Mouse (Mus musculus) intestine, embryonic 16.5 days (tissue): ENCODE measurements at regions not wholly inside any gene's neighbourhood (a gene's known extent, or its start where the extent isn't known, plus 50 kb on each side); places are given as distances from the start of the nearest gene placed in this dataset.

Experiments
- ATAC-seq: fragments of 200-750 bp; cut with Nextera tagmentation; 2 replicates; pipeline ENCODE4 v1.8.0; 2017; ENCODE audit warnings: moderate TSS enrichment, moderate library complexity
- H3K27ac ChIP-seq: fragments of 300-500 bp; sonication (generic); 2 replicates; pipeline ENCODE4 v1.5.1; 2014; ENCODE audit warnings: mild to moderate bottlenecking, low read length
- H3K27me3 ChIP-seq: fragments of 300-500 bp; sonication (generic); replicated peaks from 2 replicates; pipeline ENCODE4 v1.6.1; 2014; ENCODE audit warnings: low read length, control low read depth, mixed read lengths; ENCODE audit not compliant: control insufficient read depth, insufficient read depth
- H3K36me3 ChIP-seq: fragments of 300-500 bp; sonication (generic); 2 replicates; pipeline ENCODE4 v1.6.1; 2014; ENCODE audit warnings: low read length, control low read depth; ENCODE audit not compliant: control insufficient read depth, insufficient read depth
- H3K4me1 ChIP-seq: fragments of 300-500 bp; sonication (generic); 2 replicates; pipeline ENCODE4 v1.6.1; 2014; ENCODE audit warnings: low read length, control low read depth, mixed read lengths; ENCODE audit not compliant: control insufficient read depth, insufficient read depth
- H3K4me2 ChIP-seq: fragments of 300-500 bp; sonication (generic); 2 replicates; pipeline ENCODE4 v1.6.1; 2014; ENCODE audit warnings: low read depth, low read length, control low read depth
- H3K4me3 ChIP-seq: fragments of 300-500 bp; sonication (generic); 2 replicates; pipeline ENCODE4 v1.5.1; 2014; ENCODE audit warnings: mild to moderate bottlenecking, low read length
- H3K9ac ChIP-seq: fragments of 300-500 bp; sonication (generic); 2 replicates; pipeline ENCODE4 v1.6.1; 2014; ENCODE audit warnings: low read depth, low read length
- H3K9me3 ChIP-seq: fragments of 300-500 bp; sonication (generic); 2 replicates; pipeline ENCODE4 v1.6.1; 2016; ENCODE audit warnings: low read length, control low read depth; ENCODE audit not compliant: control insufficient read depth
- WGBS: fragments of 180-500 bp; shearing (Covaris S2); extraction: QIAGEN DNeasy Blood & Tissue Kit; methylation state at CpG from one replicate; pipeline ENCODE4 v1.1.7; 2014; 5-methylcytosine and 5-hydroxymethylcytosine counted together

GRCm38 (mm10) chr1:122095726-122096125 is 527.9 kb upstream of the Ddx18 start:
- H3K27me3 ChIP-seq: no peaks in the 10 kb centered on the region
- ATAC-seq: no peak
- H3K9ac ChIP-seq: no peak overlapping the region
- WGBS: 75% methylated on average over 2 of the region's 2 CpGs
- H3K4me3 ChIP-seq: no peak overlapping the region
- H3K9me3 ChIP-seq: no peaks in the 10 kb centered on the region
- H3K4me2 ChIP-seq: no peak overlapping the region
- H3K4me1 ChIP-seq: no peaks in the 10 kb centered on the region
- H3K27ac ChIP-seq: no peak overlapping the region
- no peaks in the 10 kb centered on the region for H3K36me3 ChIP-seq

DNA sequence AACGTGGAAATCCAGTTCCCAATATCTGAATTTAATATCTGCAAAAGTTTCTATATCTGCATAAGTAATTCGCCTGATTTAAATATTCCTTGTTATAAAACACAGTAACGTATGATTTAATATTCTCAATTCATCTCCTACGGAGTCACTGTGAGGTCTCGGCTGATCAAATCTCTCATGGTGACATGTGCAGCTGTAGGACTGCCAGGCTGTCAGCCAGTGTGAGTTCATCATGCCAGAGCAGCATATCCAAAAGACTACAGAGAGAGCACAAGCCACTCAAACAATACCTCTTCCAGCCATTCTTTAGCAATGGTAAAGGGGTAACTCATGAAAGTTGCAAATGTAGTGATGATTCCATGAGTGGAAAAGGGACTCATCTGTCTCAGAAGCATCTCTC is 514.7 kb upstream of the Ddx18 start:
- ATAC-seq: no peak
- no peak overlapping the region for H3K4me2 ChIP-seq
- no peak overlapping the region for H3K27ac ChIP-seq
- H3K4me3 ChIP-seq: no peak overlapping the region
- no peaks in the 10 kb centered on the region for H3K36me3 ChIP-seq
- no peaks in the 10 kb centered on the region for H3K4me1 ChIP-seq
- 79% methylated on average over 5 of the region's 5 CpGs for WGBS
- no peaks in the 10 kb centered on the region for H3K27me3 ChIP-seq
- no peaks in the 10 kb centered on the region for H3K9me3 ChIP-seq
- no peak overlapping the region for H3K9ac ChIP-seq

GRCm38 (mm10) chr1:122076085-122076484 is 508.3 kb upstream of the Ddx18 start:
- H3K27me3 ChIP-seq: no peaks in the 10 kb centered on the region
- 81% methylated on average over 5 of the region's 5 CpGs for WGBS

DNA sequence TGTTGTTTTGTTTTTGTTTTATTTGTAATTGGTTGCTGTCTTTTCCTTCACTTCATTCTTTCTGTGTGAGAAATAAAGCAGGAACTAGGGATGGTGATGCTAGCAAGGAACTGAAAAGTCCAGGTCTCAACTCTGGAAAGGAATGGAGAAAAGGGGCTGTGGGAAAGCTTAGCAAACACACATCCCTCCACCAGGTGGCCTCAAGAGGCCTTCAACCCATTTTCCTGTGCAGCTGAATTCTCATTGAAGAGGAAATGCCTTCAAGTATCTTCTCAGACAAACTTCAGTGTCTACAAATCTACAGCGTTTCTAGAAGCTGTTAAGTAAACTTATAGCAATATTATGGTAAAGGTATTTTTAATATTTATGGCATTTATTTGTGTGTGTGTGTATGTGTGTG is 487.4 kb upstream of the Ddx18 start:
- 63% methylated on average over 1 of the region's 1 CpGs for WGBS
- H3K9ac ChIP-seq: no peak overlapping the region
- H3K27me3 ChIP-seq: no peaks in the 10 kb centered on the region
- no peaks in the 10 kb centered on the region for H3K4me1 ChIP-seq
- no peak overlapping the region for H3K27ac ChIP-seq
- no peak overlapping the region for H3K4me2 ChIP-seq
- H3K36me3 ChIP-seq: no peaks in the 10 kb centered on the region
- H3K9me3 ChIP-seq: no peaks in the 10 kb centered on the region
- no peak overlapping the region for H3K4me3 ChIP-seq
- no peak for ATAC-seq

More at GRCm38 (mm10) chr1:122076085-122076484, 508.3 kb upstream of the Ddx18 start:
- Histone ChIP-seq H3K27ac (no peak overlapping the region), H3K9ac (no peak overlapping the region), H3K4me2 (no peak overlapping the region), H3K36me3 (no peaks in the 10 kb centered on the region), H3K9me3 (no peaks in the 10 kb centered on the region), H3K4me1 (no peaks in the 10 kb centered on the region), H3K4me3 (no peak overlapping the region)
- no peak for ATAC-seq

- no peak overlapping the region for H3K4me2 ChIP-seq
- no peak overlapping the region for H3K4me3 ChIP-seq
- no peak overlapping the region for H3K9ac ChIP-seq
- no peak for ATAC-seq
- WGBS: 68% methylated on average over 2 of the region's 2 CpGs
- no peaks in the 10 kb centered on the region for H3K36me3 ChIP-seq
- no peaks in the 10 kb centered on the region for H3K9me3 ChIP-seq
- H3K27me3 ChIP-seq: no peaks in the 10 kb centered on the region
- no peaks in the 10 kb centered on the region for H3K4me1 ChIP-seq
- no peak overlapping the region for H3K27ac ChIP-seq
Observed at GRCm38 (mm10) chr1:122048112-122048725, 480.4 kb upstream of the Ddx18 start.

DNA sequence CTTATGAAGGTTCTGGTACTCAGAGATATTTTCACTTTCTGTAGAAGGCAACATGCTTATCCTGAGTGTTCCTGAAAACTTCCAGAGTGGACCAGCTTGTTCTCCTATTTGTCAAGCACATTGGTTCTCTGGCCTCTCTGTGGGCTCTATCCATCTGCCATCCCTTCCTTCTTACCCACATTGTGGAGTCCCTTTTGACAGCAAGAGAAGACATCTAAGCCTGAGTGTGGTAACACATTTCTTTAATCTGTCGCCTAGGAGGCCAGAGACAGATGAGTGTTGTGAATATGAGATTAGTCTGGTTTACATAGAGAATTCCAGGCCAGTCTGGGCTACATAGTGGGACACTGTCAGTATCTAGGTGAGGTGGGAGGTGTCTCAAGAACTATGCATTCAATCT is 476.1 kb upstream of the Ddx18 start:
- Histone ChIP-seq H3K36me3 (no peaks in the 10 kb centered on the region), H3K4me3 (no peak overlapping the region), H3K4me2 (no peak overlapping the region), H3K27me3 (no peaks in the 10 kb centered on the region), H3K9me3 (no peaks in the 10 kb centered on the region), H3K4me1 (no peaks in the 10 kb centered on the region), H3K27ac (no peak overlapping the region), H3K9ac (no peak overlapping the region)
- ATAC-seq: no peak
- WGBS: 51% methylated on average over 1 of the region's 1 CpGs

DNA sequence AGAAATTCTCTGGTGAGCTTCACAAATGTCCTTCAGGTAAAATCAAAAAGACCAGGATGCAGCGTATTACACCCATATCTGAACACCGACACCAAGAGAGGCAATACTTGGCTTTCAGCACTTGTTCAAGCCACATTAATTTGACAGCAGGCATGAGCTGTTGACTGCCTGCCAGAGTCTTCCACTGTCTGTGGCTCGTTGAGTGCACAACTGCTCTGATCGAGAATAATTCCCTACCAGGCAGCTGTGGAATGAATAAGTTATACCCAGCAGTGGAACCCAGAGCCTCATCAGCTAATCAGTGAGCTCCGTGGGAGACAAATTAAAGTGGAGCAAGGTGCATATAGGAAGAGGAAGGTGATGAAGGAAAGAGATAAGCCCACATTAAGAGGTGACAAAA is 475.3 kb upstream of the Ddx18 start:
- ATAC-seq: no peak

GRCm38 (mm10) chr1:122007749-122008148 is 440.0 kb upstream of the Ddx18 start:
- H3K4me3 ChIP-seq: no peak overlapping the region
- no peak overlapping the region for H3K4me2 ChIP-seq
- no peaks in the 10 kb centered on the region for H3K27me3 ChIP-seq
- no peaks in the 10 kb centered on the region for H3K9me3 ChIP-seq
- no peak for ATAC-seq
- 88% methylated on average over 2 of the region's 2 CpGs for WGBS
- no peak overlapping the region for H3K27ac ChIP-seq
- no peaks in the 10 kb centered on the region for H3K36me3 ChIP-seq
- no peak overlapping the region for H3K9ac ChIP-seq
- H3K4me1 ChIP-seq: no peaks in the 10 kb centered on the region

More for the DNA sequence above, 475.3 kb upstream of the Ddx18 start:
- H3K9ac ChIP-seq: no peak overlapping the region
- H3K9me3 ChIP-seq: no peaks in the 10 kb centered on the region
- no peaks in the 10 kb centered on the region for H3K27me3 ChIP-seq
- H3K4me3 ChIP-seq: no peak overlapping the region
- no peak overlapping the region for H3K27ac ChIP-seq
- no peak overlapping the region for H3K4me2 ChIP-seq
- H3K4me1 ChIP-seq: no peaks in the 10 kb centered on the region
- 83% methylated on average over 5 of the region's 5 CpGs for WGBS
- H3K36me3 ChIP-seq: no peaks in the 10 kb centered on the region

- no peak overlapping the region for H3K4me2 ChIP-seq
- H3K4me1 ChIP-seq: no peaks in the 10 kb centered on the region
- no peaks in the 10 kb centered on the region for H3K27me3 ChIP-seq
- H3K27ac ChIP-seq: no peak overlapping the region
- H3K9ac ChIP-seq: no peak overlapping the region
- ATAC-seq: no peak
- no peak overlapping the region for H3K4me3 ChIP-seq
- H3K36me3 ChIP-seq: no peaks in the 10 kb centered on the region
- WGBS: 75% methylated on average over 1 of the region's 1 CpGs
- H3K9me3 ChIP-seq: no peaks in the 10 kb centered on the region
Observed at GRCm38 (mm10) chr1:121996461-121996860, 428.7 kb upstream of the Ddx18 start.

DNA sequence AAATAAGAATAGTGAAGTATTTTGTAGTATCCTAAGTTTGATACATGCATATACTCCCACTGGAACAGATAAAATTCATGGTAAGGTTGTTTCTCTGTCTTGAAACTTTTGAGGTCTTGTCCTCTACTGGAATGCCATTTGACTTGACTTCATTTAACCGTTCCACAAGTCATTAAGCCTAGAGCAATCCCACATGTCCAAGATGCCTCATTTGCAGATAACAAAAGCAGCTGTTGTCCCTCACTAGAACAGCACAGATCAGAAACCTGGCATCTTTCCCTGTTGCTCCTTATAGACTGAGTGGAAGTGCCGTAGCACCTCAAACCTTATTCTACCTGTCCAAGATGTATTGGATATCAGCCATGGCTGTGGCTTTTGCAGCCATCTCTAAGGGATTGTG is 422.9 kb upstream of the Ddx18 start:
- ATAC-seq: no peak
- H3K36me3 ChIP-seq: no peaks in the 10 kb centered on the region
- no peak overlapping the region for H3K4me3 ChIP-seq
- WGBS: 69% methylated on average over 2 of the region's 2 CpGs
- H3K27me3 ChIP-seq: no peaks in the 10 kb centered on the region
- H3K27ac ChIP-seq: no peak overlapping the region
- no peaks in the 10 kb centered on the region for H3K9me3 ChIP-seq
- H3K4me2 ChIP-seq: no peak overlapping the region
- no peaks in the 10 kb centered on the region for H3K4me1 ChIP-seq
- H3K9ac ChIP-seq: no peak overlapping the region
